Mouse (Mus musculus): ENCODE measurements around the gene Nkx2-5.

The Nkx2-5 gene

GRCm38 (mm10) chr17:26850358-26851135 lies 5.7 kb upstream of the Nkx2-5 start:
- peak; percentile 66 for DNase-seq (ENCODE audit: low read depth, low spot score)

DNA sequence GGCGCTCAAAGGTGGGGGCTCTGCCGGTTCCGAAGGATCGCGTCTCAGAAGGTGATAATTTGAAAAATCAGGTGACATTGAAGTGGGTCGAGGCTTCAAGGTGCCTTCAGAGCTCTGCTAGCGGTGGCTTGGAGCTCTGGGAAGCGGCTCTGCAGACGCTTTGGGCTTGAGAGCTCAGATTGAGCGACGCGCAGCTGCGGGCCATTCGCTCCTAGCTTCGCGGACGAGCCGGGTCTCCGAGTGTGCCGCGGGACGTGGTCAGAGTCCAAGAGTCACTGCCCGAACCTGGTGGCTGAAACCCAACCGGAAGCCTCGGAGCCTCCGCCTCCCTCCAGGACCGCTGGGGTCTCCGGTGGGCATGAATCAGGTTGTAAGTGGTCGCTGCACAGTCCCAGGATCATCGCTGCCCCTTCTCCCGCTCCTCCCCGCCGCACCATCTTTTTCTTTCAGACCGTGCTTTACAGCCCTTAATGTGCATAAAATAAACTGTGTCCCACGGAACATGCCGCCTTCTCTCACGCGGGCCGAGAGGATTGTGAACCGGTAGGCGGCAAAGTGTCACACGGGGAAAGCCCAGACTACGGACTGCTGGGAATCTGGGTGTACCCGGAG lies 5.0 kb upstream of the Nkx2-5 start:
- peak; percentile 65 for DNase-seq (ENCODE audit: low read depth, low spot score)

GRCm38 (mm10) chr17:26849106-26849745 lies 4.4 kb upstream of the Nkx2-5 start:
- DNase-seq (ENCODE audit: low read depth, low spot score): no peak

GRCm38 (mm10) chr17:26848236-26848635 lies 3.4 kb upstream of the Nkx2-5 start:
- peak; percentile 29 for DNase-seq (ENCODE audit: low read depth, low spot score)

DNA sequence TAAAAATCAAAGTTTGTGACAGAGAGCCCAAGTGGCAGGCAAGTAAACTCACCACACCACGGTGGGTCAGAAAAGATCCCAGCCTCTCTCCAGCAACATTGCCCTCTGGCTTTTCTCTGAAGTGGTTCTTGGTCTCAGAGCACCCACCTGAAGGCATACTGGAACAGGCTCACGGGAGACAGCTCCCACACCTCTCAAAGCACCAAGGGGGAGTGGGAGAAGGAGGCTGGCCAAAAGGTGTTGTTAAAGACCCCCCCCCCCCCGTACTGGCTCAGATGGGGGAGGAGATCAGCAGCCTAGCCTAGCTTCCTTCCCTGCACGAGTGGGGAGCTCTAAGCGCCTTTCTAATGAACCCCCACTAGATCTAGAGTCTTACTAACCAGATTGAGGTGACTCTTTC lies 3.0 kb upstream of the Nkx2-5 start:
- no peak for DNase-seq (ENCODE audit: low read depth, low spot score)

DNA sequence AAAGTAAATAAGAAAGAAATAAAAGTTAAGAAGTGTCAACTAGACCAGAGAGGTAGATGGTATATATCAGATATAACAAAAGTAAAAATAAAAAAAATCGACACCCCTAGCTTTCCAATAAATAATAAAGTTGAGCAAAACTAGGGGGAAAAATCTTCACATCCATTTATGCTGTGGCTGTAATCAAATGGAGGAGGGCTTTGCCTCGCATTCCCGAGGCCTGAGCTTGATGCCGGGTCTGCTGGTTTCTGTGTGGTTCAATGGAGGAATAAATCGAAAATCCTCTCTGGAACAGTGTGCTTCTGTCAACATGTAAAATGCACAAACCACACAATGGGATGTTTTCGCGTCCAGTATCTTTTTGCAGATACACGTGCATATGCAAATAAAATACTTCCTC lies 1.6 kb upstream of the Nkx2-5 start:
- DNase-seq (ENCODE audit: low read depth, low spot score): no peak

GRCm38 (mm10) chr17:26845149-26846050 lies 591 bp upstream of the Nkx2-5 start:
- DNase-seq (ENCODE audit: low read depth, low spot score): no peak

DNA sequence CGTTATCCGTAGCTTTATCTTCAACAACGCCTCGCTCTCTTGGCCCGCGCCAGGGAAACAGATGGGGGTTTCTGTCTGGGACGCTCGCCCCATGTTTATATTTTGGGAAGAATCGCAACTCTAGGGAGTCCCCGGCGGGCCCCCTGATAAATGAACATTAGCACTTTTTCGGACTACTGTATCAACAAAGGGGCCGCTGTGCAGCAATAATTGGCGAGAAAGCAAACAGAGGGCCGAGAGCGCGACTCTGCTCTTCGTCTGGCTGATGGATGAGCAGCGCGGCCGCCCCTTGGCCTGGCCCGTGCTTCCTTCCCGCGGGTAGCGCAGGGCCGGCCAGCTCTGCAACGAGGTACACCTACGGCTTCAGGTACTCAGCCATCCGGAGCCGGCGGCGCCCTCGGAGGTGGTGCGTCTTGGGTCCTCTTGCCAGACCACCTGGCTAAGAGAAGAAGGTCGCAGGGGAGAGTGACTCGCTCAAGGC lies 398 bp downstream of the Nkx2-5 start:
- peak; percentile 52 for DNase-seq (ENCODE audit: low read depth, low spot score)

DNA sequence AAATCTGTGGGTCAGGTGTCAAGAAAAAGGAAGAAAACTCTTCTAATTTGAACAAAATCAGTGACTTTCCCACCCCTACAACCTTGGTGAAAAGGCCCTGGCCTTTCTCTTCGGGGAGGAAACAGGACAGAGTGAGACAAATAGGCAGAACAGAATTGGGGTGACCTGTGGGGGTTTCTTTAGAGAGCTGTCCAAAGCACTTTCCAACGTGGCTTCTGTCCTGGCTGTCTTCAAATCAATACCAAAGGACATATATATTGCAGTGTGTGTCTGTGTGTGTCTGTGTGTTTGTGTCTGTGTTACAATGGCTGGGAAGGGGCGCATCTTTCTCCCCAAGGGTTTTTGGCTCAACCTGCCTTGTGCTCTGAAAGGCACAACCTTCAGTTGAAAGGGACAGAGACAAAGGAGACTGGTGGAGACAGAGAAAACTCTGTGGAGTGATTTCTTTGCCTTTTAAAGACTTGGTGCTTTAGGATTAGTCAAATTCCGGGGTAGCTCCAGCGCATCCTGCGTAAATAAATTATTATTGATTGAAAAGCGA lies 1.0 kb downstream of the Nkx2-5 start:
- DNase-seq (ENCODE audit: low read depth, low spot score): no peak

DNA sequence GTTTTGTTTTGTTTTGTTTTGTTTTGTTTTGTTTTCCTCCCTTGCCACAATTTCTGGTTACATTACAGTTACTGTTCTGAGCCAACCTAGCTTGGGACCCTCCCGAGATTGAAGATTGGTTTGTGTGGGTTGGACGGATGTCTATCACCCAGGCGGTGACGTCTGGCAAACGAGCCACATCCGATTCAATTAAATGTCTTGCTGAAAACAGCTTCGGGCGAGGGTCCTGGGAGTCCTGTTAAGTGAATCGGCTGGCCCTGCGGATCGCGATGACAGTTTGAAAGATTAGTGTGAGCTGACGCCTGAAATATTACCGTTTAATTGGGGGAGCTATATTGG lies 1.6 kb downstream of the Nkx2-5 start:
- DNase-seq (ENCODE audit: low read depth, low spot score): no peak

GRCm38 (mm10) chr17:26842431-26843228 lies 2.2 kb downstream of the Nkx2-5 start:
- DNase-seq (ENCODE audit: low read depth, low spot score): no peak

GRCm38 (mm10) chr17:26841981-26842380 lies 2.8 kb downstream of the Nkx2-5 start:
- no peak for DNase-seq (ENCODE audit: low read depth, low spot score)

- DNase-seq (ENCODE audit: low read depth, low spot score): peak; percentile 38
Observed at GRCm38 (mm10) chr17:26840922-26841731, 3.7 kb downstream of the Nkx2-5 start.

- peak; percentile 9 for DNase-seq (ENCODE audit: low read depth, low spot score)
Observed at GRCm38 (mm10) chr17:26840439-26840780, 4.4 kb downstream of the Nkx2-5 start.

DNA sequence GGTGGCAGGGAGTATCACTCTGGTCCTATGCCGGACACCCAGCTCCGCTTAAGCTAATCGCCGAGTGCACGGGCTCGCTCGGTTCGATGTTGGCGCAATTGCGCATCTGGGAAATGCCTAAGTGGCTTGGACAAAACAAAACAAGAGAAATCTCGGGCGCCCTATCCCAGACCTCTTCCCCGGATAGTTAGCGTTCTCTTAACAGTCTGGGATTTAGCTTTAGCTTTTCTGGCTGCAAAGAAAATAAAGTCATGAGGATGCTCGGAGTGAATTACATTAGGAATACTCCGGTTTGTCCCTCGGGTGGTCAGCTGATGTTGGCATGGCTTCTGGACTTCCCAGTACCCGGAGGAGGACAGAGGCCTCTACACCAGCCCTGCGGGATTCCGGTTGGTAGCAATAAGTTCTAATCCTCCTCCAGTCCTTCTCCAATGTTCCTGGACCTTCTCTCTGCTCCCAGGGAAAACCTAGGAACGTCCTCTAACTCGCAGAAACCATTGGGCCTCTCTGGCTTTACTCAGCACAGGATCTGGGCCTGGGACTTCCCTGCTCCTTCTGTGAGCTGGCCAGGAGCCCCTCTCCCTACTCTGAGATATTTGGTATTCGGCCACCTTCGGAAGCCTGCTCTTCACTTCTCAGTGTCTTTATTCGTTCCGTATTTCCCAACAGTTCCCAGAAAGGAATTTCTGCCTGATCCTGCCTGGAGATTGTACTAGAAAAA lies 4.9 kb downstream of the Nkx2-5 start:
- peak; percentile 16 for DNase-seq (ENCODE audit: low read depth, low spot score)

DNA sequence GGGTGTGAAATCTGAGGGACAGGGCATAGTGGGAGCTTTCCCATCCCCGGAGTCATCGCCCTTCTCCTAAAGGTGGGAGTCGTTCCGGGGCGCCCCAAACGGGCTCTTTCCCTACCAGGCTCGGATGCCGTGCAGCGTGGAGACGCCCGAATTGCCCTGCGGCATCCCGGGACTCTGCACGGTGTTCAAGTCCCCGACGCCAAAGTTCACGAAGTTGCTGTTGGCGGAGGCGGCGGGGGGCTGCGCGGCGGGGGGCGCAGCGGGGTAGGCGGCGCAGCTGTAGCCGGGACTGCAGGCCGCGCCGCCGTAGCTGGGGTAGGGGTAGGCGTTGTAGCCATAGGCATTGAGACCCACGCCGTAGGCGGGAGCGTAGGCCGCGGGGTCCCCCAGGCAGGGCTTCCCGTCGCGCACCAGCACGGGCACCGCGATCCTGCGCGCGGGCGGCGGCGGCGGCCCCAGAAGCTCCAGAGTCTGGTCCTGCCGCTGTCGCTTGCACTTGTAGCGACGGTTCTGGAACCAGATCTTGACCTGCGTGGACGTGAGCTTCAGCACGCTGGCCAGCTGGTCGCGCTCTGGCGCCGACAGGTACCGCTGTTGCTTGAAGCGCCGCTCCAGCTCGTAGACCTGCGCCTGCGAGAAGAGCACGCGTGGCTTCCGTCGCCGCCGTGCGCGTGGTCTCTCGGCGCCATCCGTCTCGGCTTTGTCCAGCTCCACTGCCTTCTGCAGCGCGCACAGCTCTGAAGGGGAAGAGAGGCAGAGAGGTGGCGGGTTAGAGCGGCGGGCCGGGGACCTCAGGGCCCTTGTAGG lies 5.7 kb downstream of the Nkx2-5 start:
- peak; percentile 73 for DNase-seq (ENCODE audit: low read depth, low spot score)

GRCm38 (mm10) chr17:26838191-26838910 lies 6.5 kb downstream of the Nkx2-5 start:
- DNase-seq (ENCODE audit: low read depth, low spot score): peak; percentile 26

DNA sequence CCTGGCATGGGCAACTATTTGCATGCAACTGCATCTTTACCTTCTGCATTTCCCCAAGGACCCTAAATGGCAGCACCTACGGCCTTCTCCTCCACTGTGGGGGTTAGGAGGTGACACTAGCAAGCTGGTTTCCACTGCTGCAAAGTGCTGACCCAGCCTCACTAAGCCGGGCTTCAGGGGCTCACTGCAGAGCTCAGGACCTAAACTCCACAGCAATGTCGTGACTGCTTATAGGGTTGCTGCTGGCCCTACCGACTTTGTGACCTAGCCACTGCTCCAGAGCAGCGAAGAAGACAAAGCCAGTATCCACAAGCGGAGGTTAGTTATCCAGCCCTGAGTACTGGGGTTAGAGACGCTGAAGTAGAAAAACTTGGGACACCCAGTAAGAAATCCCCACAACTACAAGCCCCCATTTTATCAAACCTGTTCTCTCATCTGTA lies 7.2 kb downstream of the Nkx2-5 start:
- DNase-seq (ENCODE audit: low read depth, low spot score): no peak

All from ZHBTc4 (cell line).